Mouse (Mus musculus): ENCODE data around the gene Trmt11.
"Not testable (repeated sequence)": the region's sequence is repeated elsewhere in the genome, so short reads cannot be mapped to it uniquely, and the experiment has no call there.

The Trmt11 gene

DNA sequence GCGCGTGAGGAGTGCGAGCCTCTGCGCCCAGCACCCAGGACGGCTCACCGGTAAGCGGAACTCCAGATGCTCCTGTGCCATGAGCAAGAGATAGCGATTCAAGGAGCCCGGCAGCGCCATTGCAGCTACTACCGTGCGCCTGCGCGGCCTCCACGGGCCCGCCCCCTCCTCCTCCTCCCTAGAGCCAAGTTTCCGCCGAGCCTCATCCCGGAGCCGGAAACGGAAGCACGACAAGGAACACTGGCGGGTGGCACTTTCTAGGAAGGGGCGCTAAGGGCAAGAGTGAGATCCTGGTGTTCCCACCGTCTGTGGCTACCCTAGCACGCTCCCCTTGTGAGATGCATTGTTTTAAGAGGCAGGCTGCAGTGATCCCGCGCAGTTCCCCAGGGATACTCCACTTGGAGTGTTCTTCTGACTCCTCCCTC lies at the start of gene Trmt11:
Gene Trmt11, minus strand, starts transcription at position 208 of the 425 bp plus-strand sequence.
- DNase-seq (ENCODE audit: low spot score), result peak; percentile 91

DNA sequence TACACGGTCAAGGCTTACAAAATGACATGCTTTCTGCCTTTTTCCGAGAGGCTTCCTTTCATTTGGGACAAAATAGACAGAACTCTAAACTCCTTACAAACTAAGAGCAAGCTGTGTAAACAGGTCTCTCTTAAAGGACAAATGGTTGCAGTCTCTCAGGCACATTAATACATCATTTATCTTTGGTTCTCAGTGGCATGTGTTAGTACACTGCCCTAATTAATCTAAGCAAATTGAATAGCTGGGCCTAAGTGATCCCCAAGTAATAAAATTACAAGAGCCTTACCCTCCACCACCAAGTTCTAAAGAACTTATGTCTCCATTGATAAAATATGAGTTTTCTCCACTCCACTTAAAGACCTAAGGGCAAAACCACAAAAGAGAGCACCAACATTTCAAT lies 47.1 kb upstream of the Trmt11 start:
- no peak for DNase-seq (ENCODE audit: low spot score)

DNA sequence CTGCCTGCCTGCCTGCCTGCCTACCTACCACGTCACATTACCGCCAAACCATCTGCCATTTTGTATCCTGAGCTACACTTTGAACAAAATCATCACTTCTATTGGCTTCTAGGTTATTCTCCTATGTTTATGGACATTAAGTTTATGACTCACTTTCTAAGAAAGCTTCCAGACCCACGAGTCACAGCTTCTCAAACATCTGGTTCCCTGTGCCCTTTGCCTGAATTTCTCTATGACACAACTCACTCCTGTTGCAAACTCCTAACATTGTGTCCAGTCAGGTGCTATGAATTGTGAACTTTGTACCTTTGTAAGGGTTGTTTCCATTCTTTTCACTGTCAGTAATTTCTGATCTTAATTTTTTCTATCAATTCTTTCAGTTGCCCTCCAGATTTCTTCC lies 37.7 kb upstream of the Trmt11 start:
- DNase-seq (ENCODE audit: low spot score), result no peak

DNA sequence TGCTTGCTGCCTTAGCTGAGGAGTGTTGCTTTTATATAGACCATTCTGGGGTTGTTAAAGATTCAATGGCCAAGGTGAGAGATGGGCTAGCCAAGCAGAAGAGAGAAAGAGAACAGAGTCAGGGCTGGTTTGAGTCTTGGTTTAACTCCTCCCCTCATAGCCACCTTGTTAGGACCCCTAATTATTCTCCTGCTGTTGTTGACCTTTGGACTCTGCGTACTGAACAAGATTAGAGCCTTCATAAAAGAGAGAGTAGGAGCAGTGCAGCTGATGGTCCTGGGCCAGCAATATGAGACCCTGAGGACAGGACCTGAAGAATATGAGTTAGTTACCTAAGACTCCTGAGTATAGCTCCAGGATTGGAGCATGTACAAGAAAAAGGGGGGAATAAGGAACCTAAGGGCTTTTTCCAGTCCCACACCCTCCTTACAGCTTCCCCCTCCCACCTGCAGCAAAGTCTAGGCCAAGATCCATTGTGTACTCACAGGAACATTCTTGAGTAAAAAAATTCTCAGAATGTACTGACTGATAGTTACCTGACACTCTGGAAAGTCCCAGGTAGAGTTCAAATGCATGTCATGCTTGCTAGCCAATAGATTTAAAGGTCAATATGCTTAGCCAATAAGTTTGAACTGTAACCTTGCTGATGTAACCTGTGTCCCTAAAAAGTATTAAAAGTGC lies 36.1 kb upstream of the Trmt11 start:
- DNase-seq (ENCODE audit: low spot score), result not testable (repeated sequence)

DNA sequence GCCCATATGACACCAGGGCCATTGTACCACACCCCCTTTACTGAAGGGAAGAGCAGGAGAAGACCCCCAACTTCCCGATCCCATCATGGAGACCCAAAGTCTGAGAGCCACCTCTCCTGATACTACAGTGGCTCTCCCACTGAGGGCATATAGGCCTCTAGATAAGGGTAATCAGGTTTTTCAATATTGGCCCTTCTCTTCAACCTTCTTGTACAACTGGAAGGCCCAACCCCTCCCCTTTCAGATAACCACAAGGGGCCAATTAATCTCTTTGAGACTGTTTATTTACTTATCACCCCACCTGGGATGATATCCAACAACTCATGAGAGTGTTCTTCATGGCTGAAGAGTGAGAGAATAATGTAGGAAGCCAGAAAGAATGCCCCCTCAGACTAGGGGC lies 32.2 kb upstream of the Trmt11 start:
- no peak for DNase-seq (ENCODE audit: low spot score)

DNA sequence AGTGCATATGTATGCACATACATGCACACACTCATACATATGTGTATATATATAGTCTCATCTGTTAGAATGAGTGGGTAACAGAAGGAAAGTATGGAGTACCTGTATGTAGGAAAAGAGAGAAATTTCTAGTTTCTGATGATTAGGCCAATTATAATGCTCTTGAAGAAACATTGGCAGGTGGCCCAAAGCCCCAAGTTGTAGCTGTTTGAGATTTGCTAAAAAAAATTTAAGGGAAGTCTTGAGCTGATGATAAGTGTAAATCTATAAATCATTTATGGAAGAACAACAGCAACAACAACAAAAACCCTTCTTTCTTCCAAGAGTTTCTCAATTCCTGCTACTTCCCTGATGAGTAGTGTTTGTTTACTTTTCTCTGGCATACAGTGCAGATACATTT lies 29.4 kb upstream of the Trmt11 start:
- no peak for DNase-seq (ENCODE audit: low spot score)

DNA sequence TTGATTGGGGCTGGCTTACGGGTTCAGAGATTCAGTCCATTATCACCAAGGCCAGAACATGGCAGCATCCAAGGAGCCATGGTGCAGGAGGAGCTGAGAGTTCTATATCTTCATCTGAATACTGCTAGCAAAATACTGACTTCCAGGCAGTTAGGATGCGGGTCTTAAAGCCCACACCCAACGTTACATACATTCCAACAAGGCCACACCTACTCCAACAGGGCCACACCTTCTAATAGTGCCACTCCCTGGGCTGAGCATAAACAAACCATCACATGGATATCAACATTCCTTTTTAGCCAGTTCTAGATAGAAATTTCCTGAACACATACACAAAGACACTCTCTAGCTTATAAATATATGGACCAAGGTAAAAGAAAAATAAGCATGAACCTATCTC lies 29.0 kb upstream of the Trmt11 start, which contains the start of gene Hint3:
Gene Hint3, minus strand, starts transcription at position 120 of the 400 bp plus-strand sequence.
- no peak for DNase-seq (ENCODE audit: low spot score)

DNA sequence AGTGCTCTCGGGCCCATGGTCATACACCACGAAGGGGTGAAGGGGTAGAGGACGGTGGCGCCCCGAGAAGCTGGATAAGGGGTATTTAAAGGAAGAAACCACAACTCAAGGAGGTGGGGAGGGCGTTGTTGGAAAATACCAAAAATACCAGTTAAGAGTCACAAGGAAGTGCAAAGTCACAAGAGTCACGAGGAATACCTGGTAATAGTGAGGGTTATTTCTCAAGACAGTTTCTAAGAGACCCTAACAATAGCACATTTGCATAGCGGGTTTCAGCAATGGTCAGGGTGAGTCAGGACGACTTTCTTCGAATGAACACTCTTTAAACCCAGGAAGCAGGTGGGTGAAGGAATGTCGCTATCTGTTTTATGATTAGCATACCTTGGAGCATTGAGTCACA lies 27.9 kb upstream of the Trmt11 start:
- DNase-seq (ENCODE audit: low spot score), result not testable (repeated sequence)

DNA sequence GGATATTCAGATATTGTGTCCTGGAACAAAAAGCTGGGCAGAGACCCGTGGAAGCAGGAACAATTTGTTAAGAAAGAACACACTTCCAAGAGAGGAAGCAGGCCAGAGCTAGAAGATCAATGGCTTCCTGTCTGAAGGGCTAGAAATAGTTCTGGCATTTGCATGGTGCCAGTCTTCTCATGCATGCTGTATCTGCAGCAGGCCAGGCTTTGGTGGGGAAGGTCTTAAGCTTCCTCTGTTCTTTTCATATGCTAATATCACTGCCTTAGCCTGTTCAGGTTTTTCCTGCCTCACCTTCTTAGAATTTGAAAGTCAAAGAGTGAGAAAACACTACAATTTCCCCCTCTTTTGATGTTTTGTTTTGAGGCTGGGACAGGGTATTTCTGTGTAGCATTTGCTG lies 27.0 kb upstream of the Trmt11 start:
- no peak for DNase-seq (ENCODE audit: low spot score)

DNA sequence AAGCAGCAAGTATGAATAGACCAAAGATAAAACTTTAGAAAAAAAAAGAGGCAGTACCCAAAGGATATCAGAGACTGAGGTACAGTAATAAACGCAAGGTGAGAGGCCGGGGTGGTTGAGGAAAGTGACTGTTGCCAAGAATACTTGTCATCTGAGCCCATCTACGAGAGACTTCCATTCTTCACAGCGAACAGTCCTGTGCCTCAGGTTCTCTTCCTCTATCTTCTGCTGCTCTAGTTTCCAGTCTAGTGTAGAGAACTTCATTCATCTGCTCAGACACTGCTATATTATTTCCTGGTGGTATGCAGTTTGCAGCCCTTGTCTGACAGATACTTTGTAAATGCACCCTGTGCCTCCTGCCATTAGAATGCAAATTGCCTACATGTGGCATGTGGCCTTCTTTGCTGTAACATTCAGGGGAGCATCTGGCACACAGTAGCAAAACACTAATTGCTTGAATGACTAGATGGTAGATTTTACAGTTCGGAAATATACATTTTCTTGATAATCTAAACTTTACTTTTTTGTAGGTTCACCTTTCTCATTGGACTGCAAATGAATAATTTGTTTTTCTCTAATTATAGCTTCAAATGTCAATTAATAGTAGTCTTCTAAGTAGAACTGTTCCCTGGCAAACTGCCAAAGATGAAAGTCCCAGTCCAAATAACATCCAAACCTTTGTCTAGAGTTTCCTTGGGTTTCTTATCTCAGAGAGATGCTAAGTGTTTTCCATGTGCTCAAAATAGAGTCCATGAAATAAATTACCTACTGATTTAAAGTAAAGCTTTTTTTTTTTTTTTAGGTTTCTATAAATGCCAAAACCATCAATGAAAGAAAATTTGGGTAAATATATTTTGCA lies 23.8 kb upstream of the Trmt11 start:
- DNase-seq (ENCODE audit: low spot score), result no peak

DNA sequence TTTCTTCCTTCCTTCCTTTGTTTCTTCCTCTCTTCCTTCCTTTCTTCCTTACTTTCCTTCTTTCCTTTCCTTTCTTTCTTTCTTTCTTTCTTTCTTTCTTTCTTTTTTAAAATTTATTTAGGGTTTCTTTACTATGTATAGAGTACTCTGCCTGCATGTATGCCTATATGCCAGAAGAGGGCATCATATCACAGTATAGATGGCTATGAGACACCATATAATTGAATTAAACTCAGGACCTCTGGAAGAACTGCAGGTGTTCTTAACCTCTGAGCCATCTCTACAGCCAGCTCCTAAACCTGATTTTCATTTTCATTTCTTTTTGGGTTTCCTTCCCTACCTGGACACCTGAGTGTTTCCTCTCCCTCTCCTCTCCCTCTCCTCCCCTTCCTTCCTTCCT lies 22.4 kb upstream of the Trmt11 start:
- no peak for DNase-seq (ENCODE audit: low spot score)

DNA sequence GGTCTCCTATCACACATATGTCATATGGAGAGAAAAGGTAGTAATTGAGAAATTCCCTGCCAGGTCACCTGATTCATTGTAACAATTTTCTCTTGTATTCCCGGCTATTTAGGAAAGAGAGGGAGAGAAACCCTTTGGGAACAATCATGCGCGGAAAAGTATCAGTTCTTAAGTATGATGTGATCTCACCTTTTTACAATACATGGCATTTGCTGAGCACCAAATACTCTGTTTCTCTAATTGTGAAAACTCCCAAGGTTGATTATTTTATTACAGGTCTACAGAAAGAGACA lies 18.3 kb upstream of the Trmt11 start:
- DNase-seq (ENCODE audit: low spot score), result no peak

DNA sequence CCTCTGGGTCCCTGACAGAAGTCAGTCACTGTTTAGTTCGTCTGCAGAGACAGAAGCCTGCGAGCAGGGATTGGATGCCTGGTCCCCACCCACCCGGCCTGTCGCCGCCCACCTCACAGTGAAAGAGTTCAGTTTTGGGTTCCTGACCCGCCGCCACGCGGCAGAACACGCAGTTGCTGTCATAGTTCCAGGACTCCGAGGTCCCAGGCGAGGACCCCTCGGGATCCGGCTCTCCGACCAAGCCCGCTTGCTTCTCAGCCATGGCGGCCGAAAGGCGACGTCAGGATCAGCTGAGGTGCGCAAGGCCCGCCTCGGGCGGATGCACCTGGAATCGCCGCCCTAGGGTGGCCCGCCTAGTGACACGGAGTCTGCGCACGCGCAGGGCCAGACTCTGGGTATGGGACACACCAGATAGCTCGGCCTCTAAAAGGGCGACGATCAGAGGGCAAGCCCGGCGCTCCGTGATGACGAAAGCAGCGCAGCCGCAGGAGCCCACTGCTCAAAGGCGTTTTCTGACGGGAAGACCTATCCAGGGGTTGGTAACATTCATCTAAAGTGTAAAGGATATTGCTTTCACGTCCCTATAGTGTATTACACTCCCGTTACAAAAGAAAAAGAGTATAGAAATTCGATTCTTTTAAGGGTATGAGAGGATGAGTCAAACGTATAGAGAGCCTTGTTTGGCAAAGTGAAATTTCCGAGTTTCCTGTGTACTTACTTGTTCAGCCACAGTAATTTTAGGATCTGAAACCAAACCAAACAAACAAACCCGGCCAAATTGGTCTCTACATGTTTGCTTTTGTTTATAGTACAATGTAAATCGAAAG lies 17.8 kb upstream of the Trmt11 start:
- DNase-seq (ENCODE audit: low spot score), result peak; percentile 99

DNA sequence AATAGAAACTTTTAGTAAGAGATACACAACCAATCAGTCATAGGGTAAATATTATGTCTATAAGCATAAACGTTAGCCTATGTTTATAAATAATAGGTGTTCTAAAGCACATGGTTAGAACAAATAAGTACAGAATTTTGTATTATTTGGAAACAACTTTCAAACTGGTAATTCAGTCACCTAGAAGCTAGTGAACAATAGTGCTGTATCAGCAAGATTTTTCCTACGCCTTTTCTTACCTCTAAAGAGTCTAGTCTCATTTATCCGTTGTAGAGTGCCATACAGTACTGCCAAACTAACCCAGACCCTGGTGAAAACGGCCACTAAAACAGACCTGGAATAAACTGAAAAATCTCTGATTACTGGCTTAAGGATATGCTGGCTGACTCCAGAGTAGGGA lies 12.5 kb upstream of the Trmt11 start:
- no peak for DNase-seq (ENCODE audit: low spot score)

DNA sequence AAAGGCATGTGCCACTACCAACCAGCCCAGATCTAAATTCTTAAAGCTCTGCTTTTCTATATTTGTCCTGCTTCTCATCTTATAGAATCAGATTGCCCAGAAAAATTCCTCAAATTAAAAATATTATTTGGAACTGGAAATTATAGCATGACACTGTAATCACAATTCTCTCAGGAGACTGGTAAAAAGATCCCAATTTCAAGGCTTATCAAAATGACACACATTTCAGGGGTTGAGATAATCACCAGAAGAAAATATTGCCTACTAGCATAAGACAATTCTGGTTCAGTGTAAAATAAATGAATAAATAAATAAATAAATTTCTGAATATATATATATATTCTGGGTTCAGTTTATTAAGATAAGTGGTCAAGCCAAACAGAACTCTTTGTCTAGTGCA lies 9.1 kb upstream of the Trmt11 start:
- no peak for DNase-seq (ENCODE audit: low spot score)

DNA sequence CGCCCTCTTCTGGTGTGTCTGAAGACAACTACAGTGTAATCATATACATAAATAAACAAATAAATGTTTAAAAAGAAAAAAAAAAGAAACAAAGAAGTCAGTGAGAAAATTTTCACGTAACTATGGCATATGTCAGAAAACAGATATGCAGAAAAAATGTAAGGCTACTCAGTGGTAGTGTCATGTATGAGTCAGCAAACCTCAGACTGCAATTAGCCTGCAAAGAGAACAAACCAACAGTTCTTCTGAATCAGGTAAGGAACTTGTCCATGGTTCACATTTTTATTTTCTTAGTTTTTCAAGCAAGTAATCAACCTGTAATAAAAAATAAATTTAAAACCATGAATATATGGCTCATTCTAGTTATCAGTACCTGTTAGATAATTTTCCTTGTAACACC lies 7.6 kb upstream of the Trmt11 start:
- DNase-seq (ENCODE audit: low spot score), result no peak

DNA sequence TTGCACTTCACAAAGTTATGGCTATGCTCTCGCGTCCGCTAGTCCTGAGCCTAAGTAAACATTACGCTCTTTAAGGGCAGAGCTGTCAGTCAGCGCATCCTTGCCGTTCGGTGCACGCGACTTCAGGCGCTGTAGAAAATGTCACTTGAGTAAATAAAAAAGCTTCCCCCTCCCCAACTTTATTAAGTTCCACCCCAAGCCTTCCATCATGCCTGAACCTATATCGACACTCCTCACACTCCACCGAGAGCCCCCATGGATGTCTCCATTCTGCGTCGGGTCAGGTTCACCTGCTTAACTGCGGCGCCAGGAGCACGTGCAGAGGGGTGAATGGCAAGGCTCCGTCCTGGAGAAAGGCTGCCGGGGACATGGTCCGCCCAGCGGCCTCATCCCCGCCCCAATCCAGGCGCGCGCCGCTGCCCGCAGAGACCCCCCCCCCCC lies 435 bp downstream of the Trmt11 start:
- no peak for DNase-seq (ENCODE audit: low spot score)

DNA sequence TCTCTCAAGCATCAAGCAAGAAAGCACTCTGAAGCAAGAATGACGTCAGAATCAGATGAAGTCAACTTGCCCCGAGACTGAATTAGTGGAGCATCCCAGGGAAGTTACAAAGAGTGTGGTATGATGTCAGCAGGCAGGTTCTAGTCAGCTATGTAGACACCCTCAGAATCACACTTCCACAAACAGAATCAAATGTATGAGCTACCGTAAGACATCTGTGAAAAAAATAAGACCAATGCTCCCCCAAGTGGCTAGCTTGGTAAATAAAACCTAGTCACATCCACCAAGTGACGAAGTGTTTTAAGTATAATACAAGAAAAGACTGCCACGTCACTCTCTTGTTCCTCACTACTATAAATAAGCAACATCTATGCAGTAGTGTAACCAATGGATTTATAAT lies 13.5 kb downstream of the Trmt11 start:
- DNase-seq (ENCODE audit: low spot score), result no peak

DNA sequence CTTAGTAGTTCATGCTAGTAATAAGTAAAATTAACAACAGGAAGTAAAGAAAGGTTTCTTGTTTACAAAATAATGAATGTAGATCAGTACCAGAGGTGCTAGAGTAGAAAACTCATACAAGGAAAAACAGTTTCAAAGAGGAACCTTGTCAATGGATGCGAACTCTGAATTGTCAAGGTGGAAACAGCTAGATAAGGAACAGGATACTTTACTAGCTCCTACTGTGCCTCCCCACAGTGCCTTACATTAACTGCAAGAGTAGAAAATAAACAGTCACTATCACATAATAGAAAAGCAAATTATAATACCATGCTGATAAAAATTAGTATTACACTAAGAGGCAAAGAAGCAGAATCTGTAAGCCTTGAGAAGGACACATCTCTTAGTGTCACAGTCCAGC lies 14.9 kb downstream of the Trmt11 start:
- no peak for DNase-seq (ENCODE audit: low spot score)

DNA sequence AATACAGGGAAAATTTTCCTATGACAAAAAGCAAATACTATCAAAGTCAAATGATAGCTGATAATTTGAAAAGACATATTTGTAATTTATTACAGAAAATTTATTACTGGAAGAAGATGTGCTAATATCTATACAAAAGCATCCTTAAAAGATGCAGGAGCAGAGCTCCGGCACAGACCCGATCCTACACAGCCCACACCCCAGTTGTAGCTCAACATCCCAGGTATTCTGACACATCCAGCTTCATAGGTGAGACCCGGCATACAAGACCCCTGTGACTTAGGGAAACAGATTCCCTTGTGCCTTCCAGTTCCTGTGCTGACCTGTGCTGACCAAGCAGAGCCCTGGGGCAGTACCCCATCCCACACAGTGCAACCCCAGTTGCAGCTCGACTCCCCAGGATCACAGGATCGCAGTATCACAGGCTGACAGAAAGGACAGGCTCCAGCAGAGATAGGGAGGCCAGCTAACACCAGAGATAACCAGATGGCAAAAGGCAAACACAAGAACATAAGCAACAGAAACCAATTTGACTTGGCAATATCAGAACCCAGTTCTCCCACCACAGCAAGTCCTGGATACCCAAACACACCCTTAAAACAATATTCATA lies 22.8 kb downstream of the Trmt11 start:
- DNase-seq (ENCODE audit: low spot score), result no peak

DNA sequence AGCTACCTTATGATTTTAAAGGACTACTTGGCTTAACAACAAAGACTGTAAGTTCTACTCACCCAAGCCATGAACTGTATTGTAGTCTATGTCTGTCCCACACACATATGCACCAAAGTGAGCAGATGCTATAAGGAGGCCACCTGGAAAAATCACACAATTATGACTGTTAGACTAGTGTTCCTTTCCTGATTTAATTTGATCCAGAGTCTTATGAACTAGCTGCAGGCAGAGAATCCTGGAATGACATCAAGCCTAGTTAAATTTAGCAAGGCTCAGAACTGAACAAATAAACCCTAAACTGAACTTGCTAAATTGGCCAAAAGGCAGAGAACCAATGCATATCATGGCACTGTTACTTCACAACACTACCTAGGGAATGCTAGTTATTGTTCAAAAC lies 34.2 kb downstream of the Trmt11 start:
- DNase-seq (ENCODE audit: low spot score), result no peak

DNA sequence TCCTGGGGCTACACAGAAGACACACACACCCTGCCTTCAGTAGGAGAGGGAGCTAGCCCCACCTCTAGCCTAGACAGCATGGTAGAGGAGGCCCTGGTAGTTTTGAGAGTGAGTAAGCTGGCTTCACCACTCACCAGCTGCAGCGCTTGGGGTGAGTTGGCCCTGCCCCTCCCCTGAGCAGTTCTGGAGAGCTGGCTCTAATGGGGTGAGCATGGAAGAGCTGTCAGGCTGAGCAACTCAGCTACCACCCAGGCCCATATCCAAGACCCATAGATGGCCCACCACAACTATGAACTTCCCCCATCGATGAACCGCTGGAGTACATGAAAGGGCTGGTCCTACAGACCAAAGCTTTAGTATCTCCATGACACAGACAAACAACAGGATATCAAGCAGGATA lies 35.9 kb downstream of the Trmt11 start:
- no peak for DNase-seq (ENCODE audit: low spot score)
